ENCODE assay signal across 10 mouse cellular contexts in genomic region chr3:41285336-41285735, GRCm38 (mm10).
DNase-seq lines count a peak whose midpoint lies in the region; ATAC-seq and TF ChIP-seq lines count a peak whose summit lies in the region.
"Had no signal": no experiment of that assay in that cellular context is flagged by ENCODE, and none has a peak within 500 bp of the region (broad histone marks: within the 10 kb centered on the region; RNA-seq: fewer than 3 reads in every experiment).

No protein-coding gene starts in this region.

- H3K4me3 ChIP-seq in heart, embryonic 11.5 days (ENCODE audit: low read depth, low read length) = no peak overlapping the region
- no peak overlapping the region for H3K4me3 ChIP-seq in midbrain, embryonic 11.5 days (ENCODE audit: low read depth, low read length)
- H3K4me3 ChIP-seq in midbrain, postnatal 0 days (ENCODE audit: low read depth, low read length) = no peak overlapping the region
- no peak overlapping the region for H3K4me3 ChIP-seq in kidney, postnatal 0 days (replicated peaks; ENCODE audit: low read depth, low read length)
- no peak overlapping the region for H3K4me3 ChIP-seq in stomach, embryonic 16.5 days (replicated peaks; ENCODE audit: low read length)
- H3K4me3 ChIP-seq in layer of hippocampus, adult 2 months = no peak overlapping the region
- H3K4me3 ChIP-seq: liver, embryonic 15.5 days had no signal

- 83% methylated on average over 5 of the region's 5 CpGs for WGBS in heart, embryonic 11.5 days (ENCODE audit: insufficient replicate concordance)
- 83% methylated on average over 5 of the region's 5 CpGs for WGBS in midbrain, embryonic 11.5 days
- WGBS in midbrain, postnatal 0 days = 78% methylated on average over 5 of the region's 5 CpGs
- 48% methylated on average over 5 of the region's 5 CpGs for WGBS in kidney, postnatal 0 days
- 54% methylated on average over 5 of the region's 5 CpGs for WGBS in stomach, embryonic 16.5 days

- ATAC-seq in heart, embryonic 11.5 days (replicated peaks; ENCODE audit: insufficient number of reproducible peaks, low FRiP score, low TSS enrichment) = no peak
- ATAC-seq in midbrain, embryonic 11.5 days (ENCODE audit: low FRiP score) = no peak
- ATAC-seq in midbrain, postnatal 0 days (ENCODE audit: low FRiP score) = no peak
- ATAC-seq in kidney, postnatal 0 days (replicated peaks; ENCODE audit: low FRiP score, low read depth) = no peak; the same call in 1 of the 2 replicates
- ATAC-seq in stomach, embryonic 16.5 days (ENCODE audit: insufficient read depth, low FRiP score) = peak; percentile 18; the same call in 1 of the 2 replicates

- DNase-seq in heart, postnatal 4 days = peak; percentile 19
- peak; percentile 86 for DNase-seq in midbrain, embryonic 11.5 days (ENCODE audit: low spot score, missing footprints)
- DNase-seq in midbrain, postnatal 0 days (ENCODE audit: low spot score) = no peak
- peak; percentile 52 for DNase-seq in kidney, postnatal 0 days (ENCODE audit: low spot score)
- no peak for DNase-seq in layer of hippocampus, adult 2 months (ENCODE audit: low spot score in 2 of 2)
- no peak for DNase-seq in urinary bladder, postnatal 25 days (ENCODE audit: low spot score)
- DNase-seq: thymus, adult 2 months had no signal

- no peaks in the 10 kb centered on the region for H3K9me3 ChIP-seq in heart, embryonic 11.5 days (replicated peaks; ENCODE audit: control insufficient read depth, low read length)
- no peaks in the 10 kb centered on the region for H3K9me3 ChIP-seq in midbrain, embryonic 11.5 days (ENCODE audit: control insufficient read depth, low read length)
- H3K9me3 ChIP-seq in midbrain, postnatal 0 days (ENCODE audit: low read length) = no peaks in the 10 kb centered on the region
- no peaks in the 10 kb centered on the region for H3K9me3 ChIP-seq in kidney, postnatal 0 days (replicated peaks; ENCODE audit: low read length)
- no peaks in the 10 kb centered on the region for H3K9me3 ChIP-seq in stomach, embryonic 16.5 days (replicated peaks; ENCODE audit: control insufficient read depth, low read length)
- H3K9me3 ChIP-seq: liver, embryonic 15.5 days had no signal

- H3K27me3 ChIP-seq in heart, embryonic 11.5 days (ENCODE audit: control insufficient read depth, insufficient read depth, low read length) = no peaks in the 10 kb centered on the region
- H3K27me3 ChIP-seq in midbrain, embryonic 11.5 days (ENCODE audit: control insufficient read depth, insufficient read depth, low read length) = no peaks in the 10 kb centered on the region
- no peaks in the 10 kb centered on the region for H3K27me3 ChIP-seq in midbrain, postnatal 0 days (ENCODE audit: insufficient read depth, low read length)
- no peaks in the 10 kb centered on the region for H3K27me3 ChIP-seq in kidney, postnatal 0 days (ENCODE audit: insufficient read depth, low read length)
- no peaks in the 10 kb centered on the region for H3K27me3 ChIP-seq in stomach, embryonic 16.5 days (ENCODE audit: control insufficient read depth, insufficient read depth, low read length)
- H3K27me3 ChIP-seq: liver, embryonic 15.5 days had no signal

- no peaks in the 10 kb centered on the region for H3K36me3 ChIP-seq in heart, embryonic 11.5 days (ENCODE audit: control insufficient read depth, insufficient read depth, low read length)
- H3K36me3 ChIP-seq in midbrain, embryonic 11.5 days (ENCODE audit: control insufficient read depth, insufficient read depth, low read length) = no peaks in the 10 kb centered on the region
- no peaks in the 10 kb centered on the region for H3K36me3 ChIP-seq in midbrain, postnatal 0 days (ENCODE audit: insufficient read depth, low read length)
- H3K36me3 ChIP-seq in kidney, postnatal 0 days (ENCODE audit: insufficient read depth, low read length) = no peaks in the 10 kb centered on the region
- H3K36me3 ChIP-seq in stomach, embryonic 16.5 days (ENCODE audit: control insufficient read depth, insufficient read depth, low read length) = no peaks in the 10 kb centered on the region
- H3K36me3 ChIP-seq: liver, embryonic 15.5 days had no signal

- no peak for TF ChIP-seq CTCF in midbrain, postnatal 0 days (IDR thresholded peaks at IDR 0.05)
- no peak for TF ChIP-seq CTCF in kidney, postnatal 0 days (IDR thresholded peaks at IDR 0.05; ENCODE audit: low read depth)
- no peak for TF ChIP-seq CTCF in layer of hippocampus, adult 2 months (conservative IDR thresholded peaks at IDR 0.05)

- no peak overlapping the region for H3K27ac ChIP-seq in heart, embryonic 11.5 days (ENCODE audit: low read depth, low read length)
- no peak overlapping the region for H3K27ac ChIP-seq in midbrain, embryonic 11.5 days (ENCODE audit: low read depth, low read length)
- no peak overlapping the region for H3K27ac ChIP-seq in midbrain, postnatal 0 days (ENCODE audit: low read depth, low read length)
- H3K27ac ChIP-seq in kidney, postnatal 0 days = peak overlapping the region; percentile 28
- peak overlapping the region; percentile 61 for H3K27ac ChIP-seq in stomach, embryonic 16.5 days (ENCODE audit: low read length)
- H3K27ac ChIP-seq in layer of hippocampus, adult 2 months = no peak overlapping the region
- H3K27ac ChIP-seq: liver, embryonic 15.5 days had no signal

- H3K4me1 ChIP-seq in heart, embryonic 11.5 days (ENCODE audit: control insufficient read depth, insufficient read depth, low read length) = no peaks in the 10 kb centered on the region
- H3K4me1 ChIP-seq in midbrain, embryonic 11.5 days (ENCODE audit: control insufficient read depth, insufficient read depth, low read length) = no peaks in the 10 kb centered on the region
- H3K4me1 ChIP-seq in midbrain, postnatal 0 days (ENCODE audit: insufficient read depth, low read length) = no peaks in the 10 kb centered on the region
- no peaks in the 10 kb centered on the region for H3K4me1 ChIP-seq in kidney, postnatal 0 days (replicated peaks; ENCODE audit: insufficient read depth, low read length)
- H3K4me1 ChIP-seq in stomach, embryonic 16.5 days (ENCODE audit: control insufficient read depth, insufficient read depth, low read length) = peaks cover 13% of the 10 kb centered on the region

- H3K4me2 ChIP-seq in heart, embryonic 11.5 days = no peak overlapping the region
- H3K4me2 ChIP-seq in midbrain, embryonic 11.5 days = no peak overlapping the region
- no peak overlapping the region for H3K4me2 ChIP-seq in midbrain, postnatal 0 days (ENCODE audit: low read depth, low read length, poor library complexity, severe bottlenecking)
- H3K4me2 ChIP-seq in kidney, postnatal 0 days (ENCODE audit: low read length) = no peak overlapping the region; the same call in 1 of the 2 replicates
- H3K4me2 ChIP-seq in stomach, embryonic 16.5 days (ENCODE audit: low read depth, low read length) = no peak overlapping the region

- no peak overlapping the region for H3K9ac ChIP-seq in heart, embryonic 11.5 days (ENCODE audit: low read depth, low read length)
- H3K9ac ChIP-seq in midbrain, embryonic 11.5 days (ENCODE audit: low read length) = no peak overlapping the region
- no peak overlapping the region for H3K9ac ChIP-seq in midbrain, postnatal 0 days (replicated peaks; ENCODE audit: low read length, poor library complexity, severe bottlenecking)
- no peak overlapping the region for H3K9ac ChIP-seq in kidney, postnatal 0 days (ENCODE audit: low read depth, low read length)
- H3K9ac ChIP-seq in stomach, embryonic 16.5 days (ENCODE audit: low read length) = no peak overlapping the region
- H3K9ac ChIP-seq: liver, embryonic 15.5 days had no signal

Comparison
In these comparisons a context has a peak if more than half of its experiments do, and no peak if none do; other contexts are left out.
1. DNase-seq: peak in heart, postnatal 4 days (single experiment), midbrain, embryonic 11.5 days (single experiment) and kidney, postnatal 0 days (single experiment); none in midbrain, postnatal 0 days (single experiment), layer of hippocampus, adult 2 months (0 of 2) and urinary bladder, postnatal 25 days (single experiment).
2. H3K27ac ChIP-seq: peak in kidney, postnatal 0 days (single experiment) and stomach, embryonic 16.5 days (single experiment); none in heart, embryonic 11.5 days (single experiment), midbrain, embryonic 11.5 days (single experiment), midbrain, postnatal 0 days (single experiment) and layer of hippocampus, adult 2 months (single experiment).